Mouse (Mus musculus) cerebellum, postnatal 14 days (tissue): ENCODE measurements at regions not wholly inside any gene's neighbourhood (a gene's known extent, or its start where the extent isn't known, plus 50 kb on each side); places are given as distances from the start of the nearest gene placed in this dataset.
A peak's percentile ranks its signal among the peaks of the same experiment; 100 is the strongest.

ENCODE experiments used
- DNase-seq, 2 experiments: peaks; one replicate each; pipeline ENCODE4 v3.0.0; 2021; ENCODE audit warnings: mixed read lengths in 2 of 2

- no peak for DNase-seq
Observed at GRCm38 (mm10) chr13:60364778-60365672, 187.9 kb upstream of the Gas1 start.

GRCm38 (mm10) chr13:60369216-60369615, 192.1 kb upstream of the Gas1 start:
- peak; percentile 5 to 10 for DNase-seq

- peak in 1 of 2 experiments; percentile 14 for DNase-seq
Observed at GRCm38 (mm10) chr13:60371656-60372055, 194.5 kb upstream of the Gas1 start.

- DNase-seq: no peak
Observed at GRCm38 (mm10) chr13:60376705-60377104, 199.5 kb upstream of the Gas1 start.

- no peak for DNase-seq
Observed at GRCm38 (mm10) chr13:60382855-60383254, 205.7 kb upstream of the Gas1 start.

- DNase-seq: no peak
Observed at GRCm38 (mm10) chr13:60398836-60399235, 202.9 kb upstream of the Dapk1 start.

GRCm38 (mm10) chr13:60400764-60401487, 200.8 kb upstream of the Dapk1 start:
- DNase-seq: no peak

GRCm38 (mm10) chr13:60403471-60403870, 198.3 kb upstream of the Dapk1 start:
- DNase-seq: no peak

- no peak for DNase-seq
Observed at GRCm38 (mm10) chr13:60407344-60407743, 194.4 kb upstream of the Dapk1 start.

- DNase-seq: no peak
Observed at GRCm38 (mm10) chr13:60409706-60410502, 191.8 kb upstream of the Dapk1 start.

- no peak for DNase-seq
Observed at GRCm38 (mm10) chr13:60416024-60416423, 185.7 kb upstream of the Dapk1 start.

GRCm38 (mm10) chr13:60417015-60417414, 184.7 kb upstream of the Dapk1 start:
- no peak for DNase-seq

GRCm38 (mm10) chr13:60417436-60418158, 184.2 kb upstream of the Dapk1 start:
- no peak for DNase-seq

GRCm38 (mm10) chr13:60420386-60420785, 181.4 kb upstream of the Dapk1 start:
- DNase-seq: no peak

GRCm38 (mm10) chr13:60420842-60421696, 180.7 kb upstream of the Dapk1 start:
- no peak for DNase-seq

GRCm38 (mm10) chr13:60424267-60424666, 177.5 kb upstream of the Dapk1 start:
- DNase-seq: no peak

GRCm38 (mm10) chr13:60425140-60425539, 176.6 kb upstream of the Dapk1 start:
- no peak for DNase-seq

GRCm38 (mm10) chr13:60425556-60425955, 176.2 kb upstream of the Dapk1 start:
- DNase-seq: no peak

GRCm38 (mm10) chr13:60426192-60426840, 175.4 kb upstream of the Dapk1 start:
- DNase-seq: no peak

GRCm38 (mm10) chr13:60427077-60427476, 174.7 kb upstream of the Dapk1 start:
- DNase-seq: no peak
